Mouse (Mus musculus): ENCODE measurements around the gene Trio.

Trio gene

DNA sequence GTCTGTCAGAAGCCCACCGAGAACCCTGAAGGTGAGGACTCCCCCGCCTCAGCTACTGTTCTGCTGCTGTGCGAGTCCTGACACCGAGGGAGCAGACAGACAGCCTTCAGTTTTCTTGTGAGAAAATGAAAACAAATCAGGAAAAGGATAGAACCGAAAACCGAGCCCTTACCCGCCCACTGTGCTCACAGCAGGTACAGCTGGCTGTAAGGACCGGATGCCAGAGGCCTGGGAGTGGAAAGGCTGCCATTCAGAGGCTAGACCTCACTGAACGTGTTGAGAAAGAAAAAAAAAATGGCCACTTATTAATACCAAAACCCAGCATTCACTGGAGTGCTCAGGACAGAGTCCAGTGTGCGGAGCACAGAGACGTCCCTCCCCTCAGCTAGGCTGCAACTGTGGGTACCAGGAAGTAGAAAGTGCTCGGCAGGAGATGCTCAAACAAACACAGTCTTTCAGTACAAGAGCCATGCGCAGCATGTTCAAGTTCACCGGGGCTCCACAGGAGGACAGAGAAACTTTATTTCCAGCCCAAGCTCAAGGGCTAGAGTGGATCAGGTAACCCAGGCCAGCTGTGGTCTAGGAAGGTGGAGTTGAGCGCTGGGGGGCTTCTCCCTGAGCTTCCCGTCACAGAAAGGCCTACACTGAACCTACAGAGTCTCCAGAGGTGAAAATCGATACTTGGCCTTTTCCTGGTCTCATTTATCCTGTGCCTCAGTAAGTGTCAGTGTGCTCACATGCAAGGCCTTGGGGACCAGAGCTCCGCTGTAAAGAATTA is 221.9 kb downstream of the Trio start:
- in situ Hi-C loops (cut with MboI, MseI), result no loop called here

GRCm38 (mm10) chr15:27802243-27802642 is 223.4 kb downstream of the Trio start:
- in situ Hi-C loops (cut with MboI, MseI), result no loop called here

DNA sequence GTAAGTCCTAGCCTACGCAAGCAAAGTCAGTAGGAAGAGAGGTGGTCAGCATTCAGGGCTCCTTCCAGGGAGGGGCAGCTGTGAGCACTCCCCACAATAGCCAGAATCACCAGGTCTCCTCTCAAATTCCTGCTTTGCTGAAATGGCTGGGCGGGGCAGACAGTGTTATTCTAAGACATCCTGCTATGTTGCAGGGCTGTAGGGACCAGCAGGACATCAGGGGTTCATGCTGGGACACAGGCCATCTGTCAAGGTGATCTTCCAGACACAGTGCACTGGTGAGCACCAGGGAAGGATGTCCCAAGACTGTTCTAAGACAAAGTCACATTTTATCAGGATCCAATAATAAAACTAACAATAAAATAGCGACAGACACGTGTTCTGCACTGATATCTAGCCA is 224.5 kb downstream of the Trio start:
- in situ Hi-C loops (cut with MboI, MseI), result no loop called here

- in situ Hi-C loops (cut with MboI, MseI), result no loop called here
Measured at GRCm38 (mm10) chr15:27797480-27798155, 228.0 kb downstream of the Trio start.

- in situ Hi-C loops (cut with MboI, MseI), result no loop called here
Measured at GRCm38 (mm10) chr15:27796868-27797222, 228.8 kb downstream of the Trio start.

- in situ Hi-C loops (cut with MboI, MseI), result no loop called here
Measured at GRCm38 (mm10) chr15:27795942-27796867, 229.4 kb downstream of the Trio start.

DNA sequence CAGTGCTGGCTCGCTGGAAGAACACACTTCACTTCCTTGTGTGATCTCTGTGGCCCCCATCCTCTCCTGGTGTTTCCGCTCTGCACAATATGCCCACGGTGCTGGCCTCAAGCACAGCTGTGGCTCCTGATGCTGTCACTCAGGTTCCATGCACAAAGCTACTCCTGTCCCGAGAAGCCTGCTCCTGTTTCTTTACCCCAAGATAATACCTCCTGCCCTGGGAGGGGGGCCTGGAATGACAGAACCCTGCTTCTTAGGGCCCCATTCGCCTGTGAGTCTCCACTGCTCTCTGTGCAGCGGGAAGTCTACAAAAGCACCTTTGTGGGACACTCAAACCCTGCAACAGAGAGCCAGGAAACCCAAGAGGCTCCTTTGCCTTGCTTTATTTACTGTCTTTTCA is 232.4 kb downstream of the Trio start:
- in situ Hi-C loops (cut with MboI, MseI), result no loop called here

DNA sequence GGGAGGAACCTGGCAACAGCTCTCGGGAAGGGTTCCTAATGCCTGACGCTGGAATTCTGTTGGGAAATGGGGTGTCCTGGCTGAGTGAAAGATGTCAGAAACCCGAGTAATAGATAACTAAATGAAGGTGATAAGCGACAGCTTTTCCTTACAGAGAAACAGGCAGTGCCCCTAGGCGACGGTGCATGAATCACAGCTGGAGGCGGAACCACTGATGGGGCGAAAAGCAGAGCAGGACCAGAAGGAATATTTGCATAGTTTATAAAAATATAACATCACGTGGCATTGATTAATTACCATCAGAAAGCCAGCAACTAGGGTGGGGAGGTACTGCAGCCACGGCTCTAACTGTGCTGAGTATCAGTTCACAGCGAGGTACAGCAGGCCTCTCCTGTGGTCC is 233.2 kb downstream of the Trio start:
- in situ Hi-C loops (cut with MboI, MseI), result no loop called here

DNA sequence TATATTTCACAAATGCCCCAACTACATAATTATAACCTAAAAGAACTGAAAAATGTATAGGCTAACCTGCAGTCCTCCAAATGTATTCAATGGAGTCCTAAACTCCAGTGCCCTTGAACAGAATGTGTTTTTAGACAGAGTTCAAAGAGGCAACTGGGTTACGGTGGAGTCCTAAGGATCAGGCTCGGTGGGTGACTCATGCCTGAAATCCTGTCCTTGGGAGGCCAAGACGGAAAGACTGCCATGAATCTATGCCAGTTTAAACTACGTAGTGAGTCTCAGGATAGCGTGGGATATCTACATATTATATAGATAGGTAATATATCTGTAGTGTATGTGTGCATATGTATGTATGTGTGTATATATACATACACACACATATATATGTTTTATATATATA is 234.5 kb downstream of the Trio start:
- in situ Hi-C loops (cut with MboI, MseI), result no loop called here

GRCm38 (mm10) chr15:27790699-27791098 is 234.9 kb downstream of the Trio start:
- in situ Hi-C loops (cut with MboI, MseI), result no loop called here

DNA sequence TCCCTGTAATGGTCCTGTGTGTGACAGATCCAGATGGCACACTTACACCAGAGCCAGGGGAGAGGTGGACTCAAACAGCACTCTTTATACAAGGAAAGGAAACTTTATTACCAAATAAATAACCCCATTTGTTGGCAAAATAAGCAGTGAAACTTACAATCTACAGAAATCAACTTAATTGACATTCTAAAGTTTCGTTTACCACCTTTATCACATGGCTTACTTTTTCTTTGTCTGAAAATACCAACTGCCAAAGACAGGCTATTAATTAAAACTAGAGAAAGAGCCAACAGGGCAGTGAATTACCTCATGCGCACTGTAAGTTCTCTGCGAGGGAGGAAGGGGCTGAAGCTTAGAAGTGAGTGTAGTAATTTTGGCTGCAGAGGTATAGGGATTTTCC is 236.3 kb downstream of the Trio start:
- in situ Hi-C loops (cut with MboI, MseI), result loop anchor here (5.0 kb wide), 1 partner anchor 33 kb away; no protein-coding TSS in a partner anchor

GRCm38 (mm10) chr15:27788122-27788759 is 237.4 kb downstream of the Trio start:
- in situ Hi-C loops (cut with MboI, MseI), result loop anchor here (5.0 kb wide), 1 partner anchor 34 kb away; no protein-coding TSS in a partner anchor

GRCm38 (mm10) chr15:27787151-27787550 is 238.5 kb downstream of the Trio start:
- in situ Hi-C loops (cut with MboI, MseI), result loop anchor here (5.0 kb wide), 1 partner anchor 35 kb away; no protein-coding TSS in a partner anchor

DNA sequence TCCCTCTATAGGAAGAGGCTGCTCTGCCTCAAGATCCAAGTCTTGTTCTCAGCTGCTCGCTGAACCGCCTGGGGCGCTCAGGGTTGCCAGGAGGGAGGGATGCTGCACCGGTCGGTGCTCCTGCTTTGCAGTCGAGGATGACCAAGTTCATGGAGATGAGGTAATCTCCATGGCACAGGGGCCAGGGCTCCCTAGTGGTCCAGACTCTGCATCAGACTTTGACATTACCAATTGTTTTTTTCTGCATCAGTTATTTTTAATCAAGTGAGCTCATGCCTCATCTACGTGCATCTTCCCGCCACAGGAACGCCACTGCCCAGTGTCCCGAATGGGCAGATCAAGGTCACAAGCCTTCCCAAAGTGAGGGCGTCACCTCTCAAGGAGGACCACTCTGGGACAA is 239.2 kb downstream of the Trio start:
- in situ Hi-C loops (cut with MboI, MseI), result loop anchor here (5.0 kb wide), 1 partner anchor 36 kb away; no protein-coding TSS in a partner anchor

DNA sequence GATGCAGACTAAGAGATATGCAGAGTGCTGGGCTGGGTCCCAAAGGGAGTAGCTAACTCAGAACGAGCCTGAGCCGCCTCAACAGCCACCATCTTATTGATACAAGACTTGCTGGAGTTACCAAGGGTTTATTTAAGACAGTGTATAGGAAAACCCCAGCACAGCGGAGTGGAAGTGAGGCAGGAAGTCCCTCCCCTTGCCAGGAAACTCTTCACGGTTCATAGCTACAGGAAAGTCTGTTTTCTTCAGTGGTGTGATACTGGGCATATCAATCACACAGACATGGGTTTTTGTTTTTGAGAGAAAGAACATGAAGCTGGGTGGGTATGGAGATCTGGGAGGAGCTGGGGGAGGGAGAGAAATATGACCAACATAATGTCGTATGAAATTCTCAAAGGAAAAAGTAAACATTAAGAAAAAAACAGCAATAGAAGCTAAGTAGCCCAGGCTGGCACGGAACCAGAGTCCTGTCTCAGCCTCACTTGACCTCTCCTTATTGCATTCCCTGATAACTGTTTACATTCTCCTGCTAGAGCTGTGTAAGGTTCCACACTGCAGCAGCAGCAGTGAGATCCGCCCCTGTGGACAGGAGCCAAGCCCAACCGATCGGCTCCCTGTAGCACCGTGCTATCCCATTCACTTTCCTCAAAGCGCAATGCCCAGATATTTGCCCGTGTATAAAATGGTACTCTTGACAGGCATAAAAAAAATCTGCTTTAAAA is 240.2 kb downstream of the Trio start:
- in situ Hi-C loops (cut with MboI, MseI), result loop anchor here (5.0 kb wide), 1 partner anchor 37 kb away; no protein-coding TSS in a partner anchor

DNA sequence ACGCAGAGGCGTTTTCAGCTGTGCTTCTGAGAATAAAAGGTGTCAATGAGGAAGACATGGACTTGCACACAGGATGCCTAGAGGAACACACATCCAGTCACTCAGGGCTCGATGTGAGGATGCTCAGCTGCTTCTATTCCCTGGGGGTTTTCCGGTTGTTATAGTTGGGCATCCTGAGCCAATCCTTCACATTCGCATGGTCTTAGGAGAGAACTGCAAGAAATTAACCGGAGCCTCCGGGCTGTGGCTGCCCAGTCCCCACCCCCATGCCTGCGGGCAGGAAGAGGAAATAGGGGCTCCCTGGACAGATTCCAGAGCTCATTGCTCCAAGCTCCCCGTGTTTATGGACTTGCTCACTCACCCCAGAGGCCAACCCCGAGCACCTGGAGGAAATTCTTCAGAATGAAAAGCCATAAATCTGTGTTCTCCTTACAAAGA is 241.5 kb downstream of the Trio start:
- in situ Hi-C loops (cut with MboI, MseI), result no loop called here

DNA sequence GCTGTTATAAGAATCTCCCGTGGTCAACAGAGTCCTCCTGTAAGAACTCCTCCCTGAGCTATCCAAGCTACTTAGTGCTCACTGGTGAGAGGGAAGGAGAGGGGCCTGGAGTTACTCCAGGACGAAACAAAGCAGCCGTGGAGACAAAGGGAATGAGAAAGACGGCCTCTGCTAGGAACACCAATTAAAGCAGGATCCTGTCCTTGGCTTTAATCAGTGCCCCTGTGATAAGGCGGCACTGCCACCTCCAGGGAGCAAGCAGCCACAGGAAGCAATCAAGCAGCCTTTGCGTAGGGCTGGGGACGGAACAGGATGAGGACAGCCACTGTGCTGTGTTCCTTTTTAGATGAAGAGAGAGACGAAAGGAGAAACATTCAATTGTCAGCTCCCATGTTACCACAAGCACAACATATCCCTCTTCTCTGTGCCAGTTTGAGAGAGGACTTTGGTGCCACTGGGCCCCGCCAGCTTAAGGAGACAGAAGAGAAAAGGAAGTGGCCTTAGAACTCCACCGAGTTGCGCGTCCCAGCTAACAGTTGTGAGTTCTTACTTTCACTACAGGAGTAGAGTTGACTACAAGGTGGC is 242.0 kb downstream of the Trio start:
- in situ Hi-C loops (cut with MboI, MseI), result no loop called here

- in situ Hi-C loops (cut with MboI, MseI), result no loop called here
Measured at GRCm38 (mm10) chr15:27783092-27783491, 242.6 kb downstream of the Trio start.

- in situ Hi-C loops (cut with MboI, MseI), result no loop called here
Measured at GRCm38 (mm10) chr15:27782383-27783036, 243.1 kb downstream of the Trio start.

- in situ Hi-C loops (cut with MboI, MseI), result no loop called here
Measured at GRCm38 (mm10) chr15:27779827-27780226, 245.8 kb downstream of the Trio start.

All from regulatory T cell (primary cell).